Mouse (Mus musculus): ENCODE measurements around the gene Fbxl17. TPM values are rescaled to one million over a fixed set of nuclear protein-coding genes. Genes with fewer than 3 reads are reported as not detected.
A peak's percentile ranks its signal among the peaks of the same experiment; 100 is the strongest.

The Fbxl17 gene
- polyA plus RNA-seq, 1 experiment from 2014 or later = 5.8 TPM

GRCm38 (mm10) chr17:63301822-63302393, 197.9 kb downstream of the Fbxl17 start:
- 43% methylated on average over 12 of the region's 12 CpGs for WGBS
- peak; percentile 55; the same call in 1 of the 2 replicates for ATAC-seq (replicated peaks; ENCODE audit: low FRiP score)

GRCm38 (mm10) chr17:63295471-63295870, 204.3 kb downstream of the Fbxl17 start:
- DNase-seq (ENCODE audit: low spot score) (no peak), ATAC-seq (replicated peaks; ENCODE audit: low FRiP score) (no peak)
- no peaks in the 10 kb centered on the region for H3K9me3 ChIP-seq (ENCODE audit: control insufficient read depth, low read length)
- no peak overlapping the region for H3K4me2 ChIP-seq (ENCODE audit: low read depth, low read length, severe bottlenecking)
- H3K9ac ChIP-seq (ENCODE audit: low read length) = no peak overlapping the region
- WGBS = 58% methylated on average over 2 of the region's 2 CpGs
- no peak overlapping the region for H3K27ac ChIP-seq (ENCODE audit: low read depth, low read length)
- H3K36me3 ChIP-seq (ENCODE audit: control insufficient read depth, insufficient read depth, low read length) = no peaks in the 10 kb centered on the region
- no peak overlapping the region for H3K4me3 ChIP-seq (ENCODE audit: low read depth, low read length)
- H3K27me3 ChIP-seq (ENCODE audit: control insufficient read depth, insufficient read depth, low read length) = no peaks in the 10 kb centered on the region
- H3K4me1 ChIP-seq (replicated peaks; ENCODE audit: control insufficient read depth, insufficient read depth, low read length) = peaks cover 2% of the 10 kb centered on the region; the same call in 1 of the 2 replicates

More at GRCm38 (mm10) chr17:63301822-63302393, 197.9 kb downstream of the Fbxl17 start:
- Histone ChIP-seq H3K27ac (ENCODE audit: low read depth, low read length) (no peak overlapping the region), H3K36me3 (ENCODE audit: control insufficient read depth, insufficient read depth, low read length) (no peaks in the 10 kb centered on the region), H3K4me2 (ENCODE audit: low read depth, low read length, severe bottlenecking) (no peak overlapping the region), H3K27me3 (ENCODE audit: control insufficient read depth, insufficient read depth, low read length) (no peaks in the 10 kb centered on the region), H3K4me3 (ENCODE audit: low read depth, low read length) (no peak overlapping the region), H3K9ac (ENCODE audit: low read length) (no peak overlapping the region), H3K4me1 (replicated peaks; ENCODE audit: control insufficient read depth, insufficient read depth, low read length) (no peaks in the 10 kb centered on the region; the same call in 1 of the 2 replicates), H3K9me3 (ENCODE audit: control insufficient read depth, low read length) (no peaks in the 10 kb centered on the region)
- no peak for DNase-seq (ENCODE audit: low spot score)

DNA sequence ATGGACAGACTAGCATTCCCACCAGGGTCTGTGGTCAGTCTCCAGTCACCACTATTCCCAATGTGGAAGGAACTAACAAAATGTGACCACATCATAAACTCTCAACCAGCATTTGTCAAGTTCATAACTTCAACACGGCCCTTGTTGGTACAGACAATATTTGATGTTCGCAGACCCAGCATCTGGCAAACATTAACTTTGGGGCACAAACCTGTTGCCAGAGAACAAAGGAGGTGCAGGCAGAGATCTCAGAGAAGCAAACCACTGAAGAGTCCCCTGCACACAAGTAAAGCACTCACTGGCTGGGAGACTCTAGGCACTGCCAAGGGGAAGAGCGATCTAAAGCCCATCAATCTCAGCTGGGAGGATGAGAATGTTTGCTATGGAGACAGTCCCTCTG, 204.9 kb downstream of the Fbxl17 start:
- H3K4me2 ChIP-seq (ENCODE audit: low read depth, low read length, severe bottlenecking) = no peak overlapping the region
- no peak overlapping the region for H3K4me3 ChIP-seq (ENCODE audit: low read depth, low read length)
- WGBS = 74% methylated on average over 3 of the region's 3 CpGs
- ATAC-seq (replicated peaks; ENCODE audit: low FRiP score) = no peak
- no peaks in the 10 kb centered on the region for H3K27me3 ChIP-seq (ENCODE audit: control insufficient read depth, insufficient read depth, low read length)
- H3K9me3 ChIP-seq (ENCODE audit: control insufficient read depth, low read length) = no peaks in the 10 kb centered on the region
- H3K27ac ChIP-seq (ENCODE audit: low read depth, low read length) = no peak overlapping the region
- no peak overlapping the region for H3K9ac ChIP-seq (ENCODE audit: low read length)
- no peaks in the 10 kb centered on the region for H3K36me3 ChIP-seq (ENCODE audit: control insufficient read depth, insufficient read depth, low read length)
- DNase-seq (ENCODE audit: low spot score) = no peak
- peaks cover 2% of the 10 kb centered on the region; the same call in 1 of the 2 replicates for H3K4me1 ChIP-seq (replicated peaks; ENCODE audit: control insufficient read depth, insufficient read depth, low read length)

DNA sequence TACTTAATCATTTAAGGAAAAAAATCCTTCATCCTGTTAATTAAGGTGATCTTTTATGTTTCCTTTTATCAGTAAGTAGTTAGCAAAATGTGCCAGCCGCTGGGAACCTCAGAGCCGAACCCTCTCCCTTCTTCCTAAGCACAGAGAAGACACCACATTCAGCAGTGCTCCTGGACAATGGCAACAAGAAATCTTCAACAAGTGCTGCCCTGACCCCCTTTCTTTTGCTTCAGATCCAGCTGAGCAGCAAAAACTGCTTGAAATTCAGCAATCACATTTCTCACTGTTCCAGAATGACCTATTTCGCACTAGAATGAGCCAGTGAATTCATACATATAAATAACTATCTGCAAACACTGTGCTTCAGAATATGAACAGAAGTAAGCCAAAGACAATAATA, 205.8 kb downstream of the Fbxl17 start:
- Histone ChIP-seq H3K4me2 (ENCODE audit: low read depth, low read length, severe bottlenecking) (no peak overlapping the region), H3K4me3 (ENCODE audit: low read depth, low read length) (no peak overlapping the region), H3K9ac (ENCODE audit: low read length) (no peak overlapping the region), H3K4me1 (replicated peaks; ENCODE audit: control insufficient read depth, insufficient read depth, low read length) (peaks cover 2% of the 10 kb centered on the region; the same call in 1 of the 2 replicates), H3K9me3 (ENCODE audit: control insufficient read depth, low read length) (no peaks in the 10 kb centered on the region), H3K36me3 (ENCODE audit: control insufficient read depth, insufficient read depth, low read length) (no peaks in the 10 kb centered on the region), H3K27ac (ENCODE audit: low read depth, low read length) (no peak overlapping the region), H3K27me3 (ENCODE audit: control insufficient read depth, insufficient read depth, low read length) (no peaks in the 10 kb centered on the region)
- ATAC-seq (replicated peaks; ENCODE audit: low FRiP score) (no peak; the same call in 1 of the 2 replicates), DNase-seq (ENCODE audit: low spot score) (no peak)
- WGBS = 31% methylated on average over 3 of the region's 3 CpGs

- Histone ChIP-seq H3K9ac (ENCODE audit: low read length) (no peak overlapping the region), H3K4me2 (ENCODE audit: low read depth, low read length, severe bottlenecking) (no peak overlapping the region), H3K4me3 (ENCODE audit: low read depth, low read length) (no peak overlapping the region), H3K27me3 (ENCODE audit: control insufficient read depth, insufficient read depth, low read length) (no peaks in the 10 kb centered on the region), H3K9me3 (ENCODE audit: control insufficient read depth, low read length) (no peaks in the 10 kb centered on the region), H3K27ac (ENCODE audit: low read depth, low read length) (no peak overlapping the region), H3K4me1 (replicated peaks; ENCODE audit: control insufficient read depth, insufficient read depth, low read length) (peaks cover 5% of the 10 kb centered on the region; the same call in 1 of the 2 replicates), H3K36me3 (ENCODE audit: control insufficient read depth, insufficient read depth, low read length) (no peaks in the 10 kb centered on the region)
- ATAC-seq (replicated peaks; ENCODE audit: low FRiP score) = no peak
- WGBS = 82% methylated on average over 1 of the region's 1 CpGs
- no peak for DNase-seq (ENCODE audit: low spot score)
Measured at GRCm38 (mm10) chr17:63289317-63289913, 210.4 kb downstream of the Fbxl17 start.

- peaks cover 3% of the 10 kb centered on the region; the same call in 1 of the 2 replicates for H3K4me1 ChIP-seq (replicated peaks; ENCODE audit: control insufficient read depth, insufficient read depth, low read length)
- DNase-seq (ENCODE audit: low spot score) (no peak), ATAC-seq (replicated peaks; ENCODE audit: low FRiP score) (no peak)
- no peak overlapping the region for H3K4me2 ChIP-seq (ENCODE audit: low read depth, low read length, severe bottlenecking)
- no peak overlapping the region for H3K27ac ChIP-seq (ENCODE audit: low read depth, low read length)
- 93% methylated on average over 4 of the region's 4 CpGs for WGBS
- H3K27me3 ChIP-seq (ENCODE audit: control insufficient read depth, insufficient read depth, low read length) = no peaks in the 10 kb centered on the region
- H3K9ac ChIP-seq (ENCODE audit: low read length) = no peak overlapping the region
- H3K9me3 ChIP-seq (ENCODE audit: control insufficient read depth, low read length) = no peaks in the 10 kb centered on the region
- H3K36me3 ChIP-seq (ENCODE audit: control insufficient read depth, insufficient read depth, low read length) = no peaks in the 10 kb centered on the region
- no peak overlapping the region for H3K4me3 ChIP-seq (ENCODE audit: low read depth, low read length)
Measured at GRCm38 (mm10) chr17:63288850-63289249, 211.0 kb downstream of the Fbxl17 start.

- Histone ChIP-seq H3K9ac (ENCODE audit: low read length) (no peak overlapping the region), H3K4me3 (ENCODE audit: low read depth, low read length) (no peak overlapping the region), H3K27me3 (ENCODE audit: control insufficient read depth, insufficient read depth, low read length) (no peaks in the 10 kb centered on the region), H3K4me1 (replicated peaks; ENCODE audit: control insufficient read depth, insufficient read depth, low read length) (peaks cover 3% of the 10 kb centered on the region; the same call in 1 of the 2 replicates), H3K27ac (ENCODE audit: low read depth, low read length) (no peak overlapping the region), H3K9me3 (ENCODE audit: control insufficient read depth, low read length) (no peaks in the 10 kb centered on the region), H3K4me2 (ENCODE audit: low read depth, low read length, severe bottlenecking) (no peak overlapping the region), H3K36me3 (ENCODE audit: control insufficient read depth, insufficient read depth, low read length) (no peaks in the 10 kb centered on the region)
- WGBS = 86% methylated on average over 2 of the region's 2 CpGs
- no peak for DNase-seq (ENCODE audit: low spot score)
- ATAC-seq (replicated peaks; ENCODE audit: low FRiP score) = no peak
Measured at GRCm38 (mm10) chr17:63287413-63287812, 212.4 kb downstream of the Fbxl17 start.

GRCm38 (mm10) chr17:63285265-63285939, 214.4 kb downstream of the Fbxl17 start:
- Histone ChIP-seq H3K36me3 (ENCODE audit: control insufficient read depth, insufficient read depth, low read length) (no peaks in the 10 kb centered on the region), H3K27ac (ENCODE audit: low read depth, low read length) (no peak overlapping the region), H3K27me3 (ENCODE audit: control insufficient read depth, insufficient read depth, low read length) (no peaks in the 10 kb centered on the region), H3K4me2 (ENCODE audit: low read depth, low read length, severe bottlenecking) (no peak overlapping the region), H3K9ac (ENCODE audit: low read length) (no peak overlapping the region), H3K9me3 (ENCODE audit: control insufficient read depth, low read length) (no peaks in the 10 kb centered on the region), H3K4me1 (replicated peaks; ENCODE audit: control insufficient read depth, insufficient read depth, low read length) (peaks cover 3% of the 10 kb centered on the region; the same call in 1 of the 2 replicates), H3K4me3 (ENCODE audit: low read depth, low read length) (no peak overlapping the region)
- ATAC-seq (replicated peaks; ENCODE audit: low FRiP score) (peak; percentile 44; the same call in 1 of the 2 replicates), DNase-seq (ENCODE audit: low spot score) (no peak)
- WGBS = 54% methylated on average over 11 of the region's 11 CpGs
